Mouse (Mus musculus) heart, embryonic 12.5 days (tissue): ENCODE measurements around the gene Tmem135. TPM values are rescaled to one million over a fixed set of nuclear protein-coding genes. Genes with fewer than 3 reads are reported as not detected.

ENCODE experiments used
- ATAC-seq: fragments of 200-750 bp; cut with Nextera tagmentation; 2 replicates; pipeline ENCODE4 v1.8.0; 2017; ENCODE audit warnings: moderate TSS enrichment, moderate library complexity; ENCODE audit not compliant: insufficient number of reproducible peaks, low FRiP score
- H3K27ac ChIP-seq: fragments of 300-500 bp; sonication (generic); 2 replicates; pipeline ENCODE4 v1.5.1; 2016; ENCODE audit warnings: mild to moderate bottlenecking, moderate library complexity; ENCODE audit not compliant: poor library complexity, severe bottlenecking
- H3K27me3 ChIP-seq: fragments of 300-500 bp; sonication (generic); replicated peaks from 2 replicates; pipeline ENCODE4 v1.6.1; 2016; ENCODE audit warnings: mild to moderate bottlenecking, moderate library complexity
- H3K36me3 ChIP-seq: fragments of 300-500 bp; sonication (generic); 2 replicates; pipeline ENCODE4 v1.6.1; 2016; ENCODE audit warnings: mild to moderate bottlenecking, moderate library complexity
- H3K4me1 ChIP-seq: fragments of 300-500 bp; sonication (generic); replicated peaks from 2 replicates; pipeline ENCODE4 v1.6.1; 2016; ENCODE audit warnings: mild to moderate bottlenecking
- H3K4me2 ChIP-seq: fragments of 300-500 bp; sonication (generic); 2 replicates; pipeline ENCODE4 v1.6.1; 2016; ENCODE audit warnings: mild to moderate bottlenecking, moderate library complexity
- H3K4me3 ChIP-seq: fragments of 300-500 bp; sonication (generic); 2 replicates; pipeline ENCODE4 v1.5.1; 2016; ENCODE audit warnings: mild to moderate bottlenecking
- H3K9ac ChIP-seq: fragments of 300-500 bp; sonication (generic); 2 replicates; pipeline ENCODE4 v1.6.1; 2016; ENCODE audit warnings: mild to moderate bottlenecking, moderate library complexity
- H3K9me3 ChIP-seq: fragments of 300-500 bp; sonication (generic); replicated peaks from 2 replicates; pipeline ENCODE4 v1.6.1; 2016; ENCODE audit warnings: mild to moderate bottlenecking, moderate library complexity
- WGBS: fragments of 180-500 bp; shearing (Covaris S2); methylation state at CpG from one replicate; pipeline ENCODE4 v1.1.7; 2016; 5-methylcytosine and 5-hydroxymethylcytosine counted together
- polyA plus RNA-seq: library from polyadenylated mRNA; unstranded; fragments of >200 nt; fragmentation: Nextera tagmentation; extraction: Ambion mirVana; gene quantifications from 2 replicates; pipeline ENCODE4 v1.2.1, GENCODE M21; 2016

The Tmem135 gene
- polyA plus RNA-seq, 1 experiment from 2014 or later, result 31.2 TPM

DNA sequence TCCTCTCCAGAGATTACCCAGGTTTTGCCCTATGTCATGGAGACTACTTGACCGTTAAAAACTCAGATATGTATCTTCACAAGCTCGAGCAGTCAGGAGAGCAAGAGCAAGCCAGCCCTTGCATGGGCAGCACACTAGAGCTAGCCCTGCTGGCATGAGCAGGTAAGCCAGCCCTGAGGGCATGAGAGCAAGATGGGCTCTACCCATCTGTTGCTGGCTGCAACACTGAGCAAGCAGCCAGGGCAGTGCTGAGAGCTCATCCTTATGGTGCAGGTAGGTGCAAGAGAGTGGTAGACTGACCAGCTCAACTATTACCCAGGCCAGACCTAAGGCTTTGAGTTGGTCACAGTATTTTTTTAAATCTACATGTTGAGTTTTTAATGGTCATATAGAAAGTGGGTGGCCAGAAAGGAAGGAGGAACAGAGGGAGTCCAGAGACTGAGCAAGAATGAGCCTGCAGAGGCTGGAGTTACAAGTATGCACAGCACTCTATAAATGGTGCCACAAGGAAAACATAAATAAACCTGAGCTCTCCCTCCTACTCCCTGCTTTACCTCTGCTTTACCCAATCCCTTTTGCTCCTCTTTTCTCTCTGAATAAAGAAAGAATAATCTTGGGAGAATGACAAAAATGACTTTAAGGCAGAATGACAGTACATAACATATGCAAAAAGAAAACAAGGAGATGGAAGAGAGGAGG lies 156.9 kb downstream of the Tmem135 start:
- Histone ChIP-seq H3K9ac (no peak overlapping the region), H3K27ac (no peak overlapping the region), H3K4me2 (no peak overlapping the region), H3K4me3 (no peak overlapping the region), H3K9me3 (no peaks in the 10 kb centered on the region), H3K27me3 (no peaks in the 10 kb centered on the region), H3K36me3 (no peaks in the 10 kb centered on the region), H3K4me1 (peaks cover 10% of the 10 kb centered on the region; the same call in 1 of the 2 replicates)
- WGBS, result 78% methylated on average over 2 of the region's 2 CpGs
- ATAC-seq, result no peak

GRCm38 (mm10) chr7:89242565-89242964 lies 161.5 kb downstream of the Tmem135 start:
- ATAC-seq, result no peak
- H3K36me3 ChIP-seq, result peaks cover 9% of the 10 kb centered on the region; the same call in 1 of the 2 replicates
- peaks cover 7% of the 10 kb centered on the region; the same call in 1 of the 2 replicates for H3K4me1 ChIP-seq
- H3K9ac ChIP-seq, result no peak overlapping the region
- 81% methylated on average over 4 of the region's 4 CpGs for WGBS
- H3K27ac ChIP-seq, result no peak overlapping the region
- H3K4me2 ChIP-seq, result no peak overlapping the region
- no peaks in the 10 kb centered on the region for H3K9me3 ChIP-seq
- H3K27me3 ChIP-seq, result no peaks in the 10 kb centered on the region
- no peak overlapping the region for H3K4me3 ChIP-seq

GRCm38 (mm10) chr7:89242143-89242542 lies 161.9 kb downstream of the Tmem135 start:
- peaks cover 9% of the 10 kb centered on the region; the same call in 1 of the 2 replicates for H3K36me3 ChIP-seq
- 45% methylated on average over 2 of the region's 2 CpGs for WGBS
- H3K27ac ChIP-seq, result no peak overlapping the region
- H3K4me2 ChIP-seq, result no peak overlapping the region
- peaks cover 10% of the 10 kb centered on the region; the same call in 1 of the 2 replicates for H3K4me1 ChIP-seq
- H3K27me3 ChIP-seq, result no peaks in the 10 kb centered on the region
- no peak overlapping the region for H3K4me3 ChIP-seq
- H3K9ac ChIP-seq, result no peak overlapping the region
- no peaks in the 10 kb centered on the region for H3K9me3 ChIP-seq
- ATAC-seq, result no peak

DNA sequence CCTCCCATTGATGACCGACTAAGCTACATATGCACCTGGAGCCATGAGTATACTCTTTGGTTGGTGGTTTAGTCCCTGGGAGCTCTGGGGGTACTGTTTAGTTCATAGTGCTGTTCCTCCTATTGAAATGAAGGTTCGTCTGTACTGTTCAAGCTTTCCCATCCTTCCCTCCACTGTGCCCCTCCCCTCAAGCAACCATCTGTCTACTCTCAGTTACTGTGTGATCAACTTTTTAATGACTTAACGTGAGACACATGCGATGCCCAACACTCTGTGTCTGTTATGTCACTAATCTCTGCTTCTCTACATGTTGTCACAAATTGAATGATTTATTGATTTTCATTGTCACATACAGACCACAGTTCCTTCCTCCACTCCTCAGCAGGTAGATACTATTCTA lies 164.4 kb downstream of the Tmem135 start:
- Histone ChIP-seq H3K9me3 (no peaks in the 10 kb centered on the region), H3K4me3 (no peak overlapping the region), H3K4me1 (peaks cover 13% of the 10 kb centered on the region), H3K9ac (no peak overlapping the region), H3K36me3 (peaks cover 9% of the 10 kb centered on the region; the same call in 1 of the 2 replicates), H3K27me3 (no peaks in the 10 kb centered on the region), H3K27ac (no peak overlapping the region), H3K4me2 (no peak overlapping the region)
- no peak for ATAC-seq
- WGBS, result 90% methylated on average over 4 of the region's 4 CpGs

DNA sequence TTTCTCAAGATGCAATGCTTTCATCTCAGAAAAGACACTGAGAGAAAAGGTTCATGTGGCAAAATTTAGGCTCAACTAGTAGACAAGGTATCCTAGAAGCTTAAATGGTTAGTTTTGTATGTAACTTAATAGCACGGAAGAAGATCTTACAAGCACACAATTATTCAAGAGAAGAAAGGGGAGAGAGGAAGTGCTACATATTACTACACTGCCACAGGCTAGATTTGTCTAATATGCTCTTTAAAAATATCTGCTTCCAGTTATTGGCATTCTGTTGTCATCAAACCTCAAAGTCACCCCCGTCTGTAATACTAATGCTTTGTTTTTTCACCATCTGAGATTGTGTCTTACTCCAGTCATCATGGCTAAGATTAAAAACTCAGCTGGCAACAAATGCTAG lies 167.4 kb downstream of the Tmem135 start:
- no peak overlapping the region for H3K9ac ChIP-seq
- H3K4me3 ChIP-seq, result no peak overlapping the region
- H3K27me3 ChIP-seq, result no peaks in the 10 kb centered on the region
- 81% methylated on average over 2 of the region's 2 CpGs for WGBS
- H3K4me1 ChIP-seq, result peaks cover 13% of the 10 kb centered on the region
- no peaks in the 10 kb centered on the region for H3K9me3 ChIP-seq
- ATAC-seq, result no peak
- H3K4me2 ChIP-seq, result no peak overlapping the region
- H3K27ac ChIP-seq, result no peak overlapping the region
- peaks cover 9% of the 10 kb centered on the region; the same call in 1 of the 2 replicates for H3K36me3 ChIP-seq

- Histone ChIP-seq H3K4me1 (peaks cover 13% of the 10 kb centered on the region), H3K4me2 (no peak overlapping the region), H3K9me3 (no peaks in the 10 kb centered on the region), H3K4me3 (no peak overlapping the region), H3K36me3 (peaks cover 7% of the 10 kb centered on the region; the same call in 1 of the 2 replicates), H3K27ac (no peak overlapping the region), H3K9ac (no peak overlapping the region), H3K27me3 (no peaks in the 10 kb centered on the region)
- 61% methylated on average over 4 of the region's 4 CpGs for WGBS
- no peak for ATAC-seq
Observed at GRCm38 (mm10) chr7:89235974-89236507, 168.0 kb downstream of the Tmem135 start.

GRCm38 (mm10) chr7:89232499-89233145 lies 171.4 kb downstream of the Tmem135 start:
- H3K27me3 ChIP-seq, result no peaks in the 10 kb centered on the region
- H3K36me3 ChIP-seq, result 0 out of 2 replicates have a peak, but pooled peaks cover 5% of the 10 kb centered on the region
- H3K4me2 ChIP-seq, result no peak overlapping the region
- no peaks in the 10 kb centered on the region for H3K9me3 ChIP-seq
- WGBS, result 86% methylated on average over 3 of the region's 3 CpGs
- peaks cover 6% of the 10 kb centered on the region for H3K4me1 ChIP-seq
- no peak overlapping the region for H3K27ac ChIP-seq
- H3K9ac ChIP-seq, result no peak overlapping the region
- H3K4me3 ChIP-seq, result no peak overlapping the region
- no peak for ATAC-seq

DNA sequence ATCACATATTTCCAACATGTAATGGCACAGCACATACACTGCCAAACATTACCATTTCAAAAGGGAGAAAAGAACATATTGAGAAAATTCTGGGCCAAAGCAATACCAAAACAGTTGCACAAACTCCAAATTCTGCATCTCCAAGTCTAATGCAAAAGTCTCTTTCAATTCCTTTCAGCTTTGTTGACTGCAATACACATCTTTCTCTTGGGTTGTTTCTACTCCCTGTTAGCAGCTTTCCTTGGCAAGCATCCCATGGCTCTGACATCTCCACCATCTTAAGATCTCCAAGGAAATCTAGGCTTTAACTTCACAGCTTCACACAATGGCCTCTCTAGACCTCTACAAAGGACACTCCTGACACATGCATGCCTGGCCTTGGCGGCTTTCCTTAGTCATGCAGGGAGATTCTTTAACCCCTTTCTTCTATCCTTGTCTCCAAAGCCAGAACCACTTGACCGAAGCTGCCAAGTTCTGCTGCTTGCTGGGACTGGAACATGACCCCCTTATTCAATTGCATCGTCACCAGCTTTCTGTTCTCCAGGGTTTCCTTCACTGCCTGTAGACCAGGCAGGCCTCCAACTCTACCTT lies 172.7 kb downstream of the Tmem135 start:
- no peak overlapping the region for H3K9ac ChIP-seq
- H3K27ac ChIP-seq, result no peak overlapping the region
- H3K4me3 ChIP-seq, result no peak overlapping the region
- ATAC-seq, result no peak
- no peaks in the 10 kb centered on the region for H3K9me3 ChIP-seq
- no peak overlapping the region for H3K4me2 ChIP-seq
- no peaks in the 10 kb centered on the region for H3K27me3 ChIP-seq
- WGBS, result 89% methylated on average over 3 of the region's 3 CpGs
- no peaks in the 10 kb centered on the region; the same call in 1 of the 2 replicates for H3K4me1 ChIP-seq
- 0 out of 2 replicates have a peak, but pooled peaks cover 5% of the 10 kb centered on the region for H3K36me3 ChIP-seq

DNA sequence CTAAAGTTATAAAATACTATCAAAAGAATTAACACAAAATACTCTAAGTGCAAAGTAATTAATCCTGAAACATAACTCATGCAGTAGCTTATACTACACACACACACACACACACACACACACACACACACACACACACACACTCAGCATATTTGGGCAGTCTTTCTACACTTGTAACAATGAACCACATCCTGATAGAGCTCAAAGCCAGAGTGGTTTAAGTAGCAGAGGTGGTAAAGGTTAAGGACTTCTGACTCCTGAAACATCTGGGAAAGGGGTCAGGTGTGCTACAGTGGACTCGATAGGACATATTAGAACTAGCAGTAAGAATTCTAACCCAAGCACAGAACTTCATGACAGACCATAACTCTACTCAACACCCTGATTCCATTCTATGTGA lies 181.4 kb downstream of the Tmem135 start:
- Histone ChIP-seq H3K9me3 (no peaks in the 10 kb centered on the region), H3K4me2 (no peak overlapping the region), H3K27ac (no peak overlapping the region), H3K36me3 (no peaks in the 10 kb centered on the region), H3K4me3 (no peak overlapping the region), H3K9ac (no peak overlapping the region), H3K27me3 (no peaks in the 10 kb centered on the region), H3K4me1 (no peaks in the 10 kb centered on the region)
- no peak for ATAC-seq
- WGBS, result 81% methylated on average over 1 of the region's 1 CpGs

DNA sequence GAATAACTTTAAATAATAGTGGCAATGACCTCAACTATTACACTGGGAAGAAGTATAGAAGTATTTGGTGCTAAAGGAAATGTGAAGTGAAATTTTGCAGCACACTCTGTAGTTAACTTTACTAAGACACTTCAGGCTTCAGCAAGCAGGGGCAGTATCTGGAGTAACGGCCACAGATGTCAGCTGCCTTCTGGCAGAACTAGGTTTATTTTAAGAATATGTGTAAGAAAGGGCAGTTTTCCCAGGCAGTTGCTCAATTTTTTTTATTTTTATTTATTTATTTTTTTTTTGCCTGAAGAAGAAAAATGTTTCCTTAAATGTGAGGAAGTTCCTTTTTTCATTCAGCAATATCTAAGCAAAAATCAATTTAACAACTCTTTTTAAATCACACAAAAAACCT lies 187.4 kb downstream of the Tmem135 start:
- Histone ChIP-seq H3K27ac (no peak overlapping the region), H3K36me3 (no peaks in the 10 kb centered on the region), H3K27me3 (no peaks in the 10 kb centered on the region), H3K4me3 (no peak overlapping the region), H3K9ac (no peak overlapping the region), H3K9me3 (no peaks in the 10 kb centered on the region), H3K4me1 (peaks cover 11% of the 10 kb centered on the region), H3K4me2 (no peak overlapping the region)
- no peak for ATAC-seq
- 10% methylated on average over 1 of the region's 1 CpGs for WGBS

DNA sequence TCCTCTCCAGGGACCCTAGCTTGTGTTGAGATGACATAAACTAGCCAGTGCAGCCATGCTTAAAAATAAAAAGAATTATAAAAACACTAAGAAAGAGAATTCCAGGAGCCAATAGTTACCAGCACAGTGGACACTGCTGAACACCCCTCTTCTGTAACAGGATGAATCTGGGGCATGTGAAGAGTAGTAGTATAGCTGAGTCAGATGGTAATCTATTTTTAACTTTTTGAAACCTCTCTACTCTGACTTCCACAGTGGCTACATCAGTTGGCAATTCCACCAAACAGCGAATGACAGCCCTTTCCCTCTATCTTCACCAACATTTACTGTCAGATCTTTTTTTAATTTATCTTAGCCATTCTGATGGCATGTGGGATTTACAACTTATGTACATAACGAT lies 187.9 kb downstream of the Tmem135 start:
- H3K27ac ChIP-seq, result peak overlapping the region; percentile 47; the same call in 1 of the 2 replicates
- H3K9ac ChIP-seq, result no peak overlapping the region
- H3K36me3 ChIP-seq, result no peaks in the 10 kb centered on the region
- 0 out of 2 replicates have a peak overlapping the region, but pooled peaks have one; percentile 4 for H3K4me2 ChIP-seq
- H3K9me3 ChIP-seq, result no peaks in the 10 kb centered on the region
- H3K4me1 ChIP-seq, result peaks cover 11% of the 10 kb centered on the region
- WGBS, result 58% methylated on average over 2 of the region's 2 CpGs
- H3K4me3 ChIP-seq, result no peak overlapping the region
- ATAC-seq, result no peak
- H3K27me3 ChIP-seq, result no peaks in the 10 kb centered on the region
